In the genomic region with DNA sequence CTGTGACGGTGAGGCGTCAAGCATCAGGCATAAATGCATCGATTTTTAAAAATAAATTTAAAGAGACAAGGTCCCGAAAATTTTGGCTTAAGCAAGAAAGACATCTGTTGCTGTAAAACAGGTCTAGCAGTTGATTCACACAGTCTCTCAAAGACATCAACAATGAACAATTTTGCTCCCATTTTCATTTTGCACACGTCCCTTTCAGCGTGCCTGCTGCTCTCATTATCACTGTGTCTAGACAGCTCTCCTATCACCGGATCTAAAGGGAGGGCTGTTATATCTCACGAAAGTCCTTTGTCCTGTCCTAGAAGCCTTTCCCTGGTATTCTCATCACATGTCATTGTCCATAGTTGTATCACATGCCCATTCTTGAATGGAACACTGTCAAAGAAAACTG, we compare ENCODE assay signal across 22 mouse cellular contexts.
"Had no signal": no experiment of that assay in that cellular context is flagged by ENCODE, and none has a peak within 500 bp of the region (broad histone marks: within the 10 kb centered on the region; RNA-seq: fewer than 3 reads in every experiment).

No protein-coding gene starts in this region.

- H3K9ac ChIP-seq: limb, embryonic 12.5 days; limb, embryonic 15.5 days; liver, embryonic 14.5 days; liver, postnatal 0 days; lung, embryonic 14.5 days; midbrain, embryonic 12.5 days; midbrain, embryonic 15.5 days; neural tube, embryonic 12.5 days; neural tube, embryonic 15.5 days had no signal

- H3K4me1 ChIP-seq: limb, embryonic 12.5 days; limb, embryonic 15.5 days; midbrain, embryonic 12.5 days; midbrain, embryonic 15.5 days; neural tube, embryonic 12.5 days; neural tube, embryonic 15.5 days had no signal

- H3K4me3 ChIP-seq: layer of hippocampus, adult 2 months; limb, embryonic 12.5 days; limb, embryonic 15.5 days; midbrain, embryonic 12.5 days; midbrain, embryonic 15.5 days; neural tube, embryonic 12.5 days; neural tube, embryonic 15.5 days had no signal

- ATAC-seq: liver, postnatal 0 days; lung, postnatal 0 days; midbrain, embryonic 15.5 days had no signal

- H3K9me3 ChIP-seq: limb, embryonic 12.5 days; limb, embryonic 15.5 days; midbrain, embryonic 12.5 days; midbrain, embryonic 15.5 days; neural tube, embryonic 12.5 days; neural tube, embryonic 15.5 days had no signal

- H3K27ac ChIP-seq: kidney, postnatal 0 days; layer of hippocampus, adult 2 months; limb, embryonic 12.5 days; limb, embryonic 15.5 days; liver, embryonic 14.5 days; macrophage; midbrain, embryonic 12.5 days; midbrain, embryonic 15.5 days; neural tube, embryonic 12.5 days; neural tube, embryonic 15.5 days; stomach, postnatal 0 days had no signal

- H3K36me3 ChIP-seq: limb, embryonic 12.5 days; limb, embryonic 15.5 days; midbrain, embryonic 12.5 days; midbrain, embryonic 15.5 days; neural tube, embryonic 12.5 days; neural tube, embryonic 15.5 days had no signal

- H3K27me3 ChIP-seq: limb, embryonic 12.5 days; limb, embryonic 15.5 days; midbrain, embryonic 12.5 days; midbrain, embryonic 15.5 days; neural tube, embryonic 12.5 days; neural tube, embryonic 15.5 days had no signal

- DNase-seq: kidney, postnatal 25 days; left cerebral cortex, postnatal 4 days; liver, postnatal 0 days; lung, embryonic 14.5 days; right cerebral cortex, adult 18-20 months; right cerebral cortex, postnatal 14 days; right cerebral cortex, postnatal 4 days; thymus, adult 2 months; thymus, postnatal 14 days had no signal

- H3K4me2 ChIP-seq: limb, embryonic 12.5 days; limb, embryonic 15.5 days; liver, embryonic 11.5 days; lung, embryonic 14.5 days; midbrain, embryonic 12.5 days; midbrain, embryonic 15.5 days; neural tube, embryonic 12.5 days; neural tube, embryonic 15.5 days had no signal
